Mouse (Mus musculus): Measurements from ENCODE around the gene Adgrg2. TPM values are rescaled to one million over a fixed set of nuclear protein-coding genes. Genes with fewer than 3 reads are reported as not detected.

Gene Adgrg2
- polyA plus RNA-seq, 1 experiment from 2014 or later: 0.55 TPM

DNA sequence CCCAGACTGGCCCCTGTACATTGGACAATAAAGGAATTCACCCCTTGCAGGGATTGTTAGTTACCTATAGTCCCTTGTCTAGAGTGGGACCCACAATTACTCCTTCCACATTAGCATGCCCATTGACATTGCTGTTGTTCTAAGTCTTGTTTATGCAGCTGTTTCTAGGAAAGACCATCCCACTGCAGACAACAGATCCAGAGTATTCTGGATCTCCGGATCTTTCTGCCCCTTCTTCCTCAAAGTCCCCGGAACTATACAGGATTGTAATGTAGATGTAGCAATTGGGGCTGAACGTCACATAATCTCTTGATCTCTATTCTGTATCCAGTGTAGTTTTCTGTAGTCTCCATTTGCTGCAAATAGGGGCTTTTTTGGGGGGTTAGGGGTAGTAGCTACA lies 57.9 kb downstream of the Adgrg2 start:
- H3K27ac ChIP-seq (ENCODE audit: low read depth, low read length): no peak overlapping the region
- 89% methylated on average over 3 of the region's 3 CpGs for WGBS
- no peak for ATAC-seq
- H3K4me2 ChIP-seq (replicated peaks; ENCODE audit: low read depth): no peak overlapping the region
- H3K9ac ChIP-seq (ENCODE audit: low read depth, low read length): no peak overlapping the region
- no peak overlapping the region for H3K4me3 ChIP-seq (ENCODE audit: low read depth, low read length)
- no peaks in the 10 kb centered on the region for H3K9me3 ChIP-seq (ENCODE audit: control insufficient read depth)
- H3K36me3 ChIP-seq (ENCODE audit: control insufficient read depth, insufficient read depth): no peaks in the 10 kb centered on the region
- H3K4me1 ChIP-seq (replicated peaks; ENCODE audit: control insufficient read depth, insufficient read depth, low read length): no peaks in the 10 kb centered on the region
- no peak for TF ChIP-seq CTCF (IDR thresholded peaks at IDR 0.05; ENCODE audit: low read depth)
- no peaks in the 10 kb centered on the region for H3K27me3 ChIP-seq (replicated peaks; ENCODE audit: control insufficient read depth, insufficient read depth, low read length)

GRCm38 (mm10) chrX:160449363-160449762 lies 58.9 kb downstream of the Adgrg2 start:
- Histone ChIP-seq H3K27ac (ENCODE audit: low read depth, low read length) (no peak overlapping the region), H3K4me3 (ENCODE audit: low read depth, low read length) (no peak overlapping the region), H3K36me3 (ENCODE audit: control insufficient read depth, insufficient read depth) (no peaks in the 10 kb centered on the region), H3K4me1 (replicated peaks; ENCODE audit: control insufficient read depth, insufficient read depth, low read length) (no peaks in the 10 kb centered on the region), H3K9ac (ENCODE audit: low read depth, low read length) (no peak overlapping the region), H3K27me3 (replicated peaks; ENCODE audit: control insufficient read depth, insufficient read depth, low read length) (no peaks in the 10 kb centered on the region), H3K4me2 (replicated peaks; ENCODE audit: low read depth) (no peak overlapping the region), H3K9me3 (ENCODE audit: control insufficient read depth) (no peaks in the 10 kb centered on the region)
- no peak for ATAC-seq
- TF ChIP-seq CTCF (IDR thresholded peaks at IDR 0.05; ENCODE audit: low read depth): peak; percentile 52
- WGBS: 45% methylated on average over 2 of the region's 2 CpGs

GRCm38 (mm10) chrX:160455686-160456085 lies 65.2 kb downstream of the Adgrg2 start:
- ATAC-seq: no peak
- no peaks in the 10 kb centered on the region for H3K4me1 ChIP-seq (replicated peaks; ENCODE audit: control insufficient read depth, insufficient read depth, low read length)
- 67% methylated on average over 5 of the region's 5 CpGs for WGBS
- H3K36me3 ChIP-seq (ENCODE audit: control insufficient read depth, insufficient read depth): no peaks in the 10 kb centered on the region
- no peak overlapping the region for H3K9ac ChIP-seq (ENCODE audit: low read depth, low read length)
- peak; percentile 53 for TF ChIP-seq CTCF (IDR thresholded peaks at IDR 0.05; ENCODE audit: low read depth)
- H3K27me3 ChIP-seq (replicated peaks; ENCODE audit: control insufficient read depth, insufficient read depth, low read length): no peaks in the 10 kb centered on the region
- H3K4me3 ChIP-seq (ENCODE audit: low read depth, low read length): no peak overlapping the region
- H3K9me3 ChIP-seq (ENCODE audit: control insufficient read depth): no peaks in the 10 kb centered on the region
- H3K27ac ChIP-seq (ENCODE audit: low read depth, low read length): no peak overlapping the region
- H3K4me2 ChIP-seq (replicated peaks; ENCODE audit: low read depth): no peak overlapping the region

GRCm38 (mm10) chrX:160471257-160471786 lies 80.8 kb downstream of the Adgrg2 start:
- no peaks in the 10 kb centered on the region for H3K27me3 ChIP-seq (replicated peaks; ENCODE audit: control insufficient read depth, insufficient read depth, low read length)
- H3K4me1 ChIP-seq (replicated peaks; ENCODE audit: control insufficient read depth, insufficient read depth, low read length): no peaks in the 10 kb centered on the region
- H3K4me2 ChIP-seq (replicated peaks; ENCODE audit: low read depth): no peak overlapping the region
- no peak for ATAC-seq
- no peaks in the 10 kb centered on the region for H3K9me3 ChIP-seq (ENCODE audit: control insufficient read depth)
- no peak overlapping the region for H3K4me3 ChIP-seq (ENCODE audit: low read depth, low read length)
- no peak for TF ChIP-seq CTCF (IDR thresholded peaks at IDR 0.05; ENCODE audit: low read depth)
- H3K27ac ChIP-seq (ENCODE audit: low read depth, low read length): no peak overlapping the region
- 74% methylated on average over 3 of the region's 3 CpGs for WGBS
- H3K9ac ChIP-seq (ENCODE audit: low read depth, low read length): no peak overlapping the region
- no peaks in the 10 kb centered on the region for H3K36me3 ChIP-seq (ENCODE audit: control insufficient read depth, insufficient read depth)

- Histone ChIP-seq H3K9me3 (ENCODE audit: control insufficient read depth) (no peaks in the 10 kb centered on the region), H3K9ac (ENCODE audit: low read depth, low read length) (no peak overlapping the region), H3K36me3 (ENCODE audit: control insufficient read depth, insufficient read depth) (no peaks in the 10 kb centered on the region), H3K4me1 (replicated peaks; ENCODE audit: control insufficient read depth, insufficient read depth, low read length) (no peaks in the 10 kb centered on the region), H3K4me3 (ENCODE audit: low read depth, low read length) (no peak overlapping the region), H3K27me3 (replicated peaks; ENCODE audit: control insufficient read depth, insufficient read depth, low read length) (no peaks in the 10 kb centered on the region), H3K4me2 (replicated peaks; ENCODE audit: low read depth) (no peak overlapping the region), H3K27ac (ENCODE audit: low read depth, low read length) (no peak overlapping the region)
- ATAC-seq: no peak
- WGBS: 75% methylated on average over 2 of the region's 2 CpGs
- TF ChIP-seq CTCF (IDR thresholded peaks at IDR 0.05; ENCODE audit: low read depth): no peak
These were observed 99.3 kb downstream of the Adgrg2 start for GRCm38 (mm10) chrX:160489784-160490183.

- Histone ChIP-seq H3K27ac (ENCODE audit: low read depth, low read length) (no peak overlapping the region), H3K36me3 (ENCODE audit: control insufficient read depth, insufficient read depth) (no peaks in the 10 kb centered on the region), H3K4me1 (replicated peaks; ENCODE audit: control insufficient read depth, insufficient read depth, low read length) (no peaks in the 10 kb centered on the region), H3K27me3 (replicated peaks; ENCODE audit: control insufficient read depth, insufficient read depth, low read length) (no peaks in the 10 kb centered on the region), H3K4me3 (ENCODE audit: low read depth, low read length) (no peak overlapping the region), H3K9me3 (ENCODE audit: control insufficient read depth) (no peaks in the 10 kb centered on the region), H3K9ac (ENCODE audit: low read depth, low read length) (no peak overlapping the region), H3K4me2 (replicated peaks; ENCODE audit: low read depth) (no peak overlapping the region)
- ATAC-seq: no peak
- WGBS: 53% methylated on average over 3 of the region's 3 CpGs
- no peak for TF ChIP-seq CTCF (IDR thresholded peaks at IDR 0.05; ENCODE audit: low read depth)
These were observed 103.8 kb downstream of the Adgrg2 start for GRCm38 (mm10) chrX:160494333-160494732.

- H3K27me3 ChIP-seq (replicated peaks; ENCODE audit: control insufficient read depth, insufficient read depth, low read length): no peaks in the 10 kb centered on the region
- H3K27ac ChIP-seq (ENCODE audit: low read depth, low read length): no peak overlapping the region
- no peak for ATAC-seq
- H3K4me1 ChIP-seq (replicated peaks; ENCODE audit: control insufficient read depth, insufficient read depth, low read length): no peaks in the 10 kb centered on the region
- H3K9me3 ChIP-seq (ENCODE audit: control insufficient read depth): no peaks in the 10 kb centered on the region
- H3K9ac ChIP-seq (ENCODE audit: low read depth, low read length): no peak overlapping the region
- no peaks in the 10 kb centered on the region for H3K36me3 ChIP-seq (ENCODE audit: control insufficient read depth, insufficient read depth)
- 57% methylated on average over 6 of the region's 6 CpGs for WGBS
- no peak overlapping the region for H3K4me3 ChIP-seq (ENCODE audit: low read depth, low read length)
- no peak for TF ChIP-seq CTCF (IDR thresholded peaks at IDR 0.05; ENCODE audit: low read depth)
- no peak overlapping the region for H3K4me2 ChIP-seq (replicated peaks; ENCODE audit: low read depth)
These were observed 104.4 kb downstream of the Adgrg2 start for GRCm38 (mm10) chrX:160494921-160495320.

Measured in intestine, postnatal 0 days (tissue).